Mouse (Mus musculus) hindbrain, postnatal 0 days (tissue): Measurements from ENCODE around the gene Lgr4. TPM values are rescaled to one million over a fixed set of nuclear protein-coding genes. Genes with fewer than 3 reads are reported as not detected.
A peak's percentile ranks its signal among the peaks of the same experiment; 100 is the strongest.

ENCODE experiments used
- ATAC-seq: fragments of 200-750 bp; cut with Nextera tagmentation; 2 replicates; pipeline ENCODE4 v1.8.0; 2017; ENCODE audit warnings: mild to moderate bottlenecking, moderate TSS enrichment, moderate library complexity
- DNase-seq: peaks from one replicate; pipeline ENCODE4 v3.0.0-alpha.2; 2015; ENCODE audit warnings: low spot score
- H3K27ac ChIP-seq: fragments of 300-500 bp; sonication (generic); 2 replicates; pipeline ENCODE4 v1.5.1; 2014; ENCODE audit warnings: mild to moderate bottlenecking
- H3K27me3 ChIP-seq: fragments of 300-500 bp; sonication (generic); 2 replicates; pipeline ENCODE4 v1.6.1; 2014; ENCODE audit warnings: low read length, mixed read lengths; ENCODE audit not compliant: insufficient read depth
- H3K36me3 ChIP-seq: fragments of 300-500 bp; sonication (generic); 2 replicates; pipeline ENCODE4 v1.6.1; 2014; ENCODE audit warnings: low read length, mixed read lengths; ENCODE audit not compliant: insufficient read depth
- H3K4me1 ChIP-seq: fragments of 300-500 bp; sonication (generic); 2 replicates; pipeline ENCODE4 v1.6.1; 2014; ENCODE audit warnings: antibody characterized with exemption, low read length, mixed read lengths; ENCODE audit not compliant: insufficient read depth
- H3K4me2 ChIP-seq: fragments of 300-500 bp; sonication (generic); 2 replicates; pipeline ENCODE4 v1.6.1; 2014; ENCODE audit warnings: low read depth, mild to moderate bottlenecking, low read length, moderate library complexity, mixed read lengths
- H3K4me3 ChIP-seq: fragments of 300-500 bp; sonication (generic); 2 replicates; pipeline ENCODE4 v1.5.1; 2014; ENCODE audit warnings: low read length
- H3K9ac ChIP-seq: fragments of 300-500 bp; sonication (generic); replicated peaks from 2 replicates; pipeline ENCODE4 v1.6.1; 2014; ENCODE audit warnings: mild to moderate bottlenecking, low read length, moderate library complexity, mixed read lengths
- H3K9me3 ChIP-seq: fragments of 300-500 bp; sonication (generic); 2 replicates; pipeline ENCODE4 v1.6.1; 2016; ENCODE audit warnings: low read length, mixed read lengths
- CTCF ChIP-seq: IDR thresholded peaks from 2 replicates; pipeline ENCODE4 v1.5.1; 2016; ENCODE audit warnings: antibody characterized with exemption, control low read depth, low read depth
- WGBS: fragments of 180-500 bp; shearing (Covaris S2); extraction: QIAGEN DNeasy Blood & Tissue Kit; methylation state at CpG from one replicate; pipeline ENCODE4 v1.1.7; 2014; 5-methylcytosine and 5-hydroxymethylcytosine counted together
- polyA plus RNA-seq: library from polyadenylated mRNA; unstranded; fragments of >200 nt; fragmentation: Nextera tagmentation; extraction: Ambion mirVana; gene quantifications from 2 replicates; pipeline ENCODE4 v1.2.1, GENCODE M21; 2015
- total RNA-seq: library from RNA; depleted of rRNA; stranded (reverse); fragments of >200 nt; gene quantifications from 2 replicates; pipeline ENCODE4 v1.2.3, GENCODE M21; 2014

The Lgr4 gene
- total and polyA plus RNA-seq, 2 experiments from 2014 or later: 9.0 to 27.9 TPM

- no peaks in the 10 kb centered on the region for H3K36me3 ChIP-seq
- H3K9ac ChIP-seq: no peak overlapping the region
- no peaks in the 10 kb centered on the region for H3K27me3 ChIP-seq
- H3K27ac ChIP-seq: no peak overlapping the region
- ATAC-seq (no peak), DNase-seq (no peak)
- H3K4me1 ChIP-seq: no peaks in the 10 kb centered on the region; the same call in 1 of the 2 replicates
- H3K4me2 ChIP-seq: no peak overlapping the region
- 62% methylated on average over 4 of the region's 4 CpGs for WGBS
- no peak for TF ChIP-seq CTCF
- H3K9me3 ChIP-seq: no peaks in the 10 kb centered on the region
- no peak overlapping the region for H3K4me3 ChIP-seq
These were observed 16.6 kb downstream of the Lgr4 start for GRCm38 (mm10) chr2:109934086-109934485.

GRCm38 (mm10) chr2:109935194-109935593 lies 17.7 kb downstream of the Lgr4 start:
- Histone ChIP-seq H3K4me1 (no peaks in the 10 kb centered on the region), H3K36me3 (no peaks in the 10 kb centered on the region), H3K27me3 (no peaks in the 10 kb centered on the region), H3K9ac (no peak overlapping the region), H3K9me3 (no peaks in the 10 kb centered on the region), H3K27ac (no peak overlapping the region), H3K4me2 (no peak overlapping the region), H3K4me3 (no peak overlapping the region)
- 96% methylated on average over 3 of the region's 3 CpGs for WGBS
- ATAC-seq (no peak), DNase-seq (no peak)
- no peak for TF ChIP-seq CTCF

GRCm38 (mm10) chr2:109935754-109936409 lies 18.4 kb downstream of the Lgr4 start:
- Histone ChIP-seq H3K4me3 (no peak overlapping the region), H3K36me3 (no peaks in the 10 kb centered on the region), H3K4me2 (no peak overlapping the region), H3K9ac (no peak overlapping the region), H3K27me3 (no peaks in the 10 kb centered on the region), H3K27ac (no peak overlapping the region), H3K9me3 (no peaks in the 10 kb centered on the region), H3K4me1 (no peaks in the 10 kb centered on the region)
- DNase-seq (no peak), ATAC-seq (no peak)
- TF ChIP-seq CTCF: no peak
- 65% methylated on average over 11 of the region's 11 CpGs for WGBS

GRCm38 (mm10) chr2:109936410-109936755 lies 18.9 kb downstream of the Lgr4 start:
- no peak for TF ChIP-seq CTCF
- H3K36me3 ChIP-seq: no peaks in the 10 kb centered on the region
- no peak for ATAC-seq
- no peaks in the 10 kb centered on the region for H3K27me3 ChIP-seq
- no peak for DNase-seq
- H3K4me2 ChIP-seq: no peak overlapping the region
- H3K4me3 ChIP-seq: no peak overlapping the region
- no peak overlapping the region for H3K9ac ChIP-seq
- H3K27ac ChIP-seq: no peak overlapping the region
- 48% methylated on average over 2 of the region's 2 CpGs for WGBS
- no peaks in the 10 kb centered on the region for H3K4me1 ChIP-seq
- H3K9me3 ChIP-seq: no peaks in the 10 kb centered on the region

- Histone ChIP-seq H3K4me1 (peaks cover 9% of the 10 kb centered on the region; the same call in 1 of the 2 replicates), H3K9me3 (no peaks in the 10 kb centered on the region), H3K9ac (no peak overlapping the region), H3K27ac (peak overlapping the region; percentile 26; the same call in 1 of the 2 replicates), H3K4me2 (no peak overlapping the region), H3K27me3 (no peaks in the 10 kb centered on the region), H3K36me3 (no peaks in the 10 kb centered on the region), H3K4me3 (no peak overlapping the region)
- no peak for DNase-seq
- no peak for TF ChIP-seq CTCF
- ATAC-seq: peak; percentile 36; the same call in 1 of the 2 replicates
- 24% methylated on average over 5 of the region's 5 CpGs for WGBS
These were observed 24.6 kb downstream of the Lgr4 start for GRCm38 (mm10) chr2:109941973-109942444.

- Histone ChIP-seq H3K4me2 (0 out of 2 replicates have a peak overlapping the region, but pooled peaks have one; percentile 7), H3K4me3 (no peak overlapping the region), H3K9ac (no peak overlapping the region), H3K27ac (no peak overlapping the region; the same call in 1 of the 2 replicates), H3K36me3 (no peaks in the 10 kb centered on the region), H3K9me3 (no peaks in the 10 kb centered on the region), H3K27me3 (no peaks in the 10 kb centered on the region), H3K4me1 (peaks cover 9% of the 10 kb centered on the region; the same call in 1 of the 2 replicates)
- peak; percentile 46; the same call in 1 of the 2 replicates for ATAC-seq
- no peak for TF ChIP-seq CTCF
- 36% methylated on average over 8 of the region's 8 CpGs for WGBS
- DNase-seq: peak; percentile 35
These were observed 25.5 kb downstream of the Lgr4 start for GRCm38 (mm10) chr2:109942810-109943570.

- ATAC-seq: no peak
- H3K36me3 ChIP-seq: no peaks in the 10 kb centered on the region
- no peaks in the 10 kb centered on the region for H3K27me3 ChIP-seq
- H3K4me1 ChIP-seq: peaks cover 9% of the 10 kb centered on the region; the same call in 1 of the 2 replicates
- no peak overlapping the region for H3K27ac ChIP-seq
- H3K9ac ChIP-seq: no peak overlapping the region
- no peak for TF ChIP-seq CTCF
- H3K4me2 ChIP-seq: no peak overlapping the region
- 66% methylated on average over 9 of the region's 9 CpGs for WGBS
- H3K9me3 ChIP-seq: no peaks in the 10 kb centered on the region
- H3K4me3 ChIP-seq: no peak overlapping the region
- no peak for DNase-seq
These were observed 27.5 kb downstream of the Lgr4 start for GRCm38 (mm10) chr2:109944995-109945394.
